Mouse (Mus musculus): ENCODE results near the gene Retnla. TPM values are rescaled to one million over a fixed set of nuclear protein-coding genes. Genes with fewer than 3 reads are reported as not detected.

Retnla gene
- not detected for polyA plus RNA-seq (2017; shearing (Covaris generic))

GRCm38 (mm10) chr16:48842266-48842665 is at the start of gene Retnla:
Gene Retnla (plus strand): TSS chr16:48842551.

GRCm38 (mm10) chr16:48816695-48817094 is 25.7 kb upstream of the Retnla start, which contains the start of gene Retnlb:
Gene Retnlb (plus strand): TSS chr16:48816856.

GRCm38 (mm10) chr16:48872321-48872720 is 30.0 kb downstream of the Retnla start, which contains the start of gene Retnlg:
Gene Retnlg (plus strand): TSS chr16:48872621.

Other genes starting within 250 kb of the Retnla start
- 122 TPM for gene Trat1, start 70.5 kb upstream of the Retnla start, polyA plus RNA-seq (2017; shearing (Covaris generic))
- gene Retnlb, start 25.7 kb upstream of the Retnla start, polyA plus RNA-seq (2017; shearing (Covaris generic)) = not detected
- not detected for gene Retnlg, start 30.1 kb downstream of the Retnla start, polyA plus RNA-seq (2017; shearing (Covaris generic))
- gene Dzip3, start 151.6 kb downstream of the Retnla start, polyA plus RNA-seq (2017; shearing (Covaris generic)) = 6.8 TPM
- 2.8 TPM for gene Cip2a, start 151.6 kb downstream of the Retnla start, polyA plus RNA-seq (2017; shearing (Covaris generic))
- 0.20 TPM for gene Myh15, start 214.9 kb downstream of the Retnla start, polyA plus RNA-seq (2017; shearing (Covaris generic))